Mouse (Mus musculus) urinary bladder, adult 2 months (tissue): ENCODE measurements around the gene Dnmbp. TPM values are rescaled to one million over a fixed set of nuclear protein-coding genes. Genes with fewer than 3 reads are reported as not detected.

Experiments used
- DNase-seq: peaks from one replicate; pipeline ENCODE4 v3.0.0; 2022; ENCODE audit warnings: low spot score
- polyA plus RNA-seq: library from polyadenylated mRNA; depleted of rRNA; stranded (reverse); fragments of >200 nt; gene quantifications from 2 replicates; pipeline ENCODE4 v1.2.3, GENCODE M21; 2012; rRNA removed

Gene Dnmbp
- polyA plus RNA-seq, 1 experiment, result 34.7 TPM

- DNase-seq, result no peak
Observed at GRCm38 (mm10) chr19:43801427-43802051, 138.5 kb downstream of the Dnmbp start.

- no peak for DNase-seq
Observed at GRCm38 (mm10) chr19:43797216-43797615, 142.8 kb downstream of the Dnmbp start.

Other genes with a start within 250 kb of the Dnmbp start
- 11.1 and 13.3 TPM in 2 replicates for gene Cutc, start 187.2 kb downstream of the Dnmbp start, polyA plus RNA-seq
- gene Cox15, start 187.2 kb downstream of the Dnmbp start, polyA plus RNA-seq, result 14.0 and 14.6 TPM in 2 replicates
- 0.28 and 0.50 TPM in 2 replicates for gene Abcc2, start 158.0 kb downstream of the Dnmbp start, polyA plus RNA-seq
- 0.18 and 0.21 TPM in 2 replicates for gene Cpn1, start 46.4 kb upstream of the Dnmbp start, polyA plus RNA-seq
- 2.2 and 2.5 TPM in 2 replicates for gene Cyp2c23, start 89.0 kb upstream of the Dnmbp start, polyA plus RNA-seq
- gene Erlin1, start 129.6 kb upstream of the Dnmbp start, polyA plus RNA-seq, result 21.8 and 29.5 TPM in 2 replicates
- gene Chuk, start 167.3 kb upstream of the Dnmbp start, polyA plus RNA-seq, result 53.4 and 70.8 TPM in 2 replicates
- 15.0 and 17.0 TPM in 2 replicates for gene Cwf19l1, start 195.7 kb upstream of the Dnmbp start, polyA plus RNA-seq
- 54.2 and 61.4 TPM in 2 replicates for gene Bloc1s2, start 206.3 kb upstream of the Dnmbp start, polyA plus RNA-seq